Mouse (Mus musculus) C2C12 (cell line): Measurements from ENCODE around the gene Grm8.

Experiments used
- CEBPB ChIP-seq: IDR thresholded peaks from one replicate; pipeline ENCODE4 v1.6.1; 2011; ENCODE audit warnings: low read depth, mild to moderate bottlenecking, control low read depth, moderate library complexity
- CTCF ChIP-seq: IDR thresholded peaks from one replicate; pipeline ENCODE4 v1.5.1; 2011; ENCODE audit not compliant: control insufficient read depth, insufficient read depth, insufficient read length
- FOSL1 ChIP-seq: IDR thresholded peaks from one replicate; pipeline ENCODE4 v1.8.0; 2011; ENCODE audit warnings: mild to moderate bottlenecking, low read length; ENCODE audit not compliant: poor library complexity, insufficient read depth, severe bottlenecking
- MAX ChIP-seq: IDR thresholded peaks from one replicate; pipeline ENCODE4 v1.6.1; 2011; ENCODE audit warnings: mild to moderate bottlenecking, control low read depth
- MYOD1 ChIP-seq: IDR thresholded peaks from one replicate; pipeline ENCODE4 v1.6.1; 2011; ENCODE audit warnings: low read depth; ENCODE audit not compliant: control insufficient read depth, insufficient read length
- MYOG ChIP-seq: IDR thresholded peaks from one replicate; pipeline ENCODE4 v1.6.1; 2011; ENCODE audit not compliant: control insufficient read depth, insufficient read length; ENCODE audit errors: extremely low read depth
- USF1 ChIP-seq: IDR thresholded peaks from one replicate; pipeline ENCODE4 v1.6.1; 2011; ENCODE audit warnings: low read depth, mild to moderate bottlenecking, control low read depth, moderate library complexity

DNA sequence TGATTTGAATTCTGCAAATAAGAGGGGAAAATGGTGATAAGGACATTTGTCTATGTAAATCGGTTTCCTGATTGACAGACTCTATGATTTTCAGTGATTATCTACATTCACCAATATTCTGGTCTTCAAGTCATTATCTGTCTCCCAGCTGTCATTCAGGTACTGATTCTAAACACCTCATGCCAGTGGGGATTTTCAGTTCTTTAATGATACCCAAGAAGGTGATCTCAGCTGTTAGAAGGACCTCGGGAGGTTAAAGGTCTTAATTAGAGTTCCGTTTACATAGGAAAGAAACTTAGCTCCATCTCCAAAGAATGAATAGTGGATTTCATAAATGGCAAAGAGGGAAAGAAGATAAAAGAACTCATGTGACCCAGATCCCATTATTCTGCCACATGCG, 143.7 kb downstream of the Grm8 start:
- no peak for TF ChIP-seq CTCF
- no peak for TF ChIP-seq MAX
- no peak for TF ChIP-seq USF1
- no peak for TF ChIP-seq MYOD1
- no peak for TF ChIP-seq MYOG
- TF ChIP-seq CEBPB: no peak
- TF ChIP-seq FOSL1: no peak
